22 mouse cellular contexts compared by ENCODE assay signal in genomic region chr17:74570585-74570984, GRCm38 (mm10). TPM values are rescaled to one million over a fixed set of nuclear protein-coding genes. Genes with fewer than 3 reads are reported as not detected.
DNase-seq lines count a peak whose midpoint lies in the region; ATAC-seq and TF ChIP-seq lines count a peak whose summit lies in the region.
"Had no signal": no experiment of that assay in that cellular context is flagged by ENCODE, and none has a peak within 500 bp of the region (broad histone marks: within the 10 kb centered on the region; RNA-seq: fewer than 3 reads in every experiment).

No protein-coding gene starts in this region.

- H3K79me3 ChIP-seq in C2C12 (ENCODE audit: low read depth) = peaks cover 18% of the 10 kb centered on the region

- no peak for TF ChIP-seq EP300 in lung, postnatal 0 days (IDR thresholded peaks at IDR 0.05)

- POLR2A ChIA-PET in Patski (lab: Charles Lee) = interaction anchor here (1.1 kb wide), 1 partner anchor 14 kb away, joined by 3 read pairs; no protein-coding TSS in a partner anchor

- 67% methylated on average over 1 of the region's 1 CpGs for WGBS in lung, postnatal 0 days
- 90% methylated on average over 1 of the region's 1 CpGs for WGBS in forebrain, embryonic 13.5 days

- CTCF ChIA-PET in Patski (lab: Charles Lee) = no interaction called here

- no peaks in the 10 kb centered on the region for H3K27me3 ChIP-seq in lung, postnatal 0 days (replicated peaks; ENCODE audit: insufficient read depth, low read length)
- H3K27me3 ChIP-seq in C2C12 (ENCODE audit: control insufficient read depth, insufficient read depth, insufficient read length) = no peaks in the 10 kb centered on the region
- H3K27me3 ChIP-seq in Patski = no peaks in the 10 kb centered on the region
- no peaks in the 10 kb centered on the region for H3K27me3 ChIP-seq in forebrain, embryonic 13.5 days
- H3K27me3 ChIP-seq: embryonic facial prominence, embryonic 12.5 days; forebrain, embryonic 12.5 days; heart, embryonic 15.5 days; hindbrain, embryonic 13.5 days had no signal

- H3K4me1 ChIP-seq in lung, postnatal 0 days (ENCODE audit: insufficient read depth, low read depth, low read length) = no peaks in the 10 kb centered on the region
- H3K4me1 ChIP-seq in forebrain, embryonic 13.5 days = no peaks in the 10 kb centered on the region
- H3K4me1 ChIP-seq: embryonic facial prominence, embryonic 12.5 days; forebrain, embryonic 12.5 days; heart, embryonic 15.5 days; hindbrain, embryonic 13.5 days had no signal

- H3K79me2 ChIP-seq in C2C12 (ENCODE audit: control insufficient read depth, insufficient read depth) = peaks cover 69% of the 10 kb centered on the region

- peak; percentile 19 for DNase-seq in lung, postnatal 0 days (ENCODE audit: low spot score)
- no peak for DNase-seq in lung, postnatal 36 days
- peak; percentile 38 for DNase-seq in Patski (ENCODE audit: low read depth, low spot score)
- DNase-seq in cerebellum, adult 11-12 months = no peak
- DNase-seq: adrenal gland, adult 8-10 months; adrenal gland, postnatal 36 days; cerebellum, adult 8-10 months; cerebellum, postnatal 25 days; gastrocnemius, adult 2 months; gastrocnemius, postnatal 36 days; heart, adult 2 months; heart, postnatal 14 days had no signal

- H3ac ChIP-seq in C2C12 (ENCODE audit: control insufficient read depth, insufficient read length, low read depth) = no peak overlapping the region

- no peak overlapping the region for H3K4me3 ChIP-seq in lung, postnatal 0 days (ENCODE audit: low read depth, low read length)
- H3K4me3 ChIP-seq in C2C12 (ENCODE audit: insufficient read depth, poor library complexity, severe bottlenecking) = no peak overlapping the region
- no peak overlapping the region for H3K4me3 ChIP-seq in forebrain, embryonic 13.5 days
- H3K4me3 ChIP-seq: embryonic facial prominence, embryonic 12.5 days; forebrain, embryonic 12.5 days; gastrocnemius, adult 2 months; heart, adult 2 months; heart, embryonic 15.5 days; hindbrain, embryonic 13.5 days had no signal

- no peak overlapping the region for H3K9ac ChIP-seq in lung, postnatal 0 days (replicated peaks; ENCODE audit: low read depth)
- H3K9ac ChIP-seq in forebrain, embryonic 13.5 days = no peak overlapping the region
- H3K9ac ChIP-seq: embryonic facial prominence, embryonic 12.5 days; forebrain, embryonic 12.5 days; heart, embryonic 15.5 days; hindbrain, embryonic 13.5 days had no signal

- no peaks in the 10 kb centered on the region for H3K9me3 ChIP-seq in lung, postnatal 0 days (ENCODE audit: low read length)
- H3K9me3 ChIP-seq in forebrain, embryonic 13.5 days (replicated peaks) = no peaks in the 10 kb centered on the region
- H3K9me3 ChIP-seq: embryonic facial prominence, embryonic 12.5 days; forebrain, embryonic 12.5 days; heart, embryonic 15.5 days; hindbrain, embryonic 13.5 days had no signal

- TF ChIP-seq CTCF in lung, postnatal 0 days (IDR thresholded peaks at IDR 0.05) = no peak
- no peak for TF ChIP-seq CTCF in C2C12 (IDR thresholded peaks at IDR 0.05; ENCODE audit: control insufficient read depth, insufficient read depth, insufficient read length)
- no peak for TF ChIP-seq CTCF in Patski (IDR thresholded peaks at IDR 0.05)

- H3K36me3 ChIP-seq in lung, postnatal 0 days (ENCODE audit: insufficient read depth, low read length) = 0 out of 2 replicates have a peak, but pooled peaks cover 10% of the 10 kb centered on the region
- peaks cover 32% of the 10 kb centered on the region for H3K36me3 ChIP-seq in C2C12 (ENCODE audit: control insufficient read depth, insufficient read depth)
- H3K36me3 ChIP-seq in forebrain, embryonic 13.5 days (ENCODE audit: poor library complexity, severe bottlenecking) = peaks cover 39% of the 10 kb centered on the region

- H3K4me2 ChIP-seq in lung, postnatal 0 days (replicated peaks; ENCODE audit: low read depth, low read length) = no peak overlapping the region
- no peak overlapping the region for H3K4me2 ChIP-seq in forebrain, embryonic 13.5 days
- H3K4me2 ChIP-seq: embryonic facial prominence, embryonic 12.5 days; forebrain, embryonic 12.5 days; heart, embryonic 11.5 days; heart, embryonic 15.5 days; hindbrain, embryonic 13.5 days had no signal

- in situ Hi-C loops in Patski (cut with MboI; ENCODE audit: low pct_unique_long_range_greater_than_20kb) = no loop called here

- no peak for ATAC-seq in lung, postnatal 0 days
- peak; percentile 78 for ATAC-seq in Patski
- ATAC-seq in megakaryocyte progenitor cell, adult 5-6 weeks (replicated peaks; ENCODE audit: poor library complexity) = peak; percentile 50
- ATAC-seq in activated CD4-positive, CD25-positive, alpha-beta regulatory T cell, adult 4 months = no peak
- no peak for ATAC-seq in forebrain, embryonic 13.5 days
- ATAC-seq: hindbrain, postnatal 0 days had no signal

- H3K27ac ChIP-seq in lung, postnatal 0 days (ENCODE audit: low read length) = no peak overlapping the region
- H3K27ac ChIP-seq in forebrain, embryonic 13.5 days = no peak overlapping the region
- H3K27ac ChIP-seq: embryonic facial prominence, embryonic 12.5 days; forebrain, embryonic 12.5 days; gastrocnemius, adult 2 months; heart, adult 2 months; heart, embryonic 15.5 days; hindbrain, embryonic 13.5 days; hindbrain, postnatal 0 days had no signal

TF ChIP-seq in C2C12, 6 proteins besides CTCF, POLR2A, EP300 and RAD21:
- no peak for TF ChIP-seq MYOG (IDR thresholded peaks at IDR 0.05; ENCODE audit: control insufficient read depth, extremely low read depth, insufficient read length)
- peak; percentile 4 for TF ChIP-seq FOSL1 (IDR thresholded peaks at IDR 0.05; ENCODE audit: insufficient read depth, low read length, poor library complexity, severe bottlenecking)
- no peak for TF ChIP-seq MAX (IDR thresholded peaks at IDR 0.05)
- TF ChIP-seq MYOD1 (IDR thresholded peaks at IDR 0.05; ENCODE audit: control insufficient read depth, insufficient read length, low read depth) = no peak
- TF ChIP-seq CEBPB (IDR thresholded peaks at IDR 0.05; ENCODE audit: low read depth) = peak; percentile 91

RNA-seq across cellular contexts. Expression of gene Birc6, which starts 42.5 kb away (rescaled TPM):
- polyA plus RNA-seq in lung, postnatal 0 days (2015; fragmentation: Nextera tagmentation; extraction: Ambion mirVana) = 104 and 108 TPM in 2 replicates
- polyA plus RNA-seq in C2C12 (2012; fragmentation: generic; extraction: Trizol) (25.5 TPM), Patski (2021) (57.4 TPM)
- total RNA-seq in megakaryocyte progenitor cell, adult 5-6 weeks (2015) = 159 and 181 TPM in 2 replicates
- total RNA-seq in megakaryocyte progenitor cell, adult 5-6 weeks (2017) = 109 and 135 TPM in 2 replicates
- 100 to 1,000 TPM; 135 to 257 TPM for polyA plus RNA-seq in activated CD4-positive, CD25-positive, alpha-beta regulatory T cell, adult 4 months (2017; shearing (Covaris generic))
- 94.6 and 105 TPM in 2 replicates for polyA plus RNA-seq in forebrain, embryonic 13.5 days (2015; fragmentation: Nextera tagmentation; extraction: Ambion mirVana)

Comparison
In these comparisons a context has a peak if more than half of its experiments do, and no peak if none do; other contexts are left out.
1. DNase-seq: peak in lung, postnatal 0 days (single experiment) and Patski (single experiment); none in lung, postnatal 36 days (single experiment) and cerebellum, adult 11-12 months (single experiment).
2. ATAC-seq: peak in Patski (single experiment) and megakaryocyte progenitor cell, adult 5-6 weeks (single experiment); none in lung, postnatal 0 days (single experiment), activated CD4-positive, CD25-positive, alpha-beta regulatory T cell, adult 4 months (single experiment) and forebrain, embryonic 13.5 days (single experiment).